In the genomic region with DNA sequence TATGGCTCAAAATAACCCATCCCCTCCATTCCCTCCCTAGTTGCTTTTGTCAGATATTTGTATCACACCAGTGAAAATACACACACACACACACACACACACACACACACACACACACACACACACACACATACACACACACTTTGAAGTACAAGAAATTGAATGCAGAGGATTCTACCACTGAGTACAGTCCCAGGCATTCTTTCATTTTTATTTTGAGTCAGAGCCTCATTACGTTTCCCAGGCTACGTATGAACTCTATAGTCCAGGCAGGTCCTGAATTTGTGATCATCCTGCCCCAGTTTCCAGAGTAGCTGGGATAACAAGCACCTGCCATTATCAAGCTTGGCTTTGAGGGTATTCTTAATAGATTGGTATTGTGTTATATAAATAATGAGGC, we compare ENCODE assay signal across 41 mouse cellular contexts. TPM values are rescaled to one million over a fixed set of nuclear protein-coding genes. Genes with fewer than 3 reads are reported as not detected.
A peak's percentile ranks its signal among the peaks of the same experiment; 100 is the strongest.
DNase-seq lines count a peak whose midpoint lies in the region; ATAC-seq and TF ChIP-seq lines count a peak whose summit lies in the region.
"Had no signal": no experiment of that assay in that cellular context is flagged by ENCODE, and none has a peak within 500 bp of the region (broad histone marks: within the 10 kb centered on the region; RNA-seq: fewer than 3 reads in every experiment).

No protein-coding gene starts in this region.

- no peaks in the 10 kb centered on the region for H3K36me3 ChIP-seq in heart, embryonic 12.5 days
- H3K36me3 ChIP-seq in intestine, embryonic 15.5 days, result no peaks in the 10 kb centered on the region
- no peaks in the 10 kb centered on the region for H3K36me3 ChIP-seq in intestine, postnatal 0 days (ENCODE audit: control insufficient read depth, insufficient read depth)
- no peaks in the 10 kb centered on the region for H3K36me3 ChIP-seq in intestine, embryonic 16.5 days (ENCODE audit: control insufficient read depth, insufficient read depth, low read length)
- H3K36me3 ChIP-seq: hindbrain, embryonic 15.5 days; liver, embryonic 12.5 days had no signal

- H3K9ac ChIP-seq in heart, embryonic 12.5 days, result no peak overlapping the region
- H3K9ac ChIP-seq in intestine, embryonic 15.5 days, result no peak overlapping the region
- no peak overlapping the region for H3K9ac ChIP-seq in intestine, postnatal 0 days (ENCODE audit: low read depth, low read length)
- H3K9ac ChIP-seq in intestine, embryonic 16.5 days (ENCODE audit: low read depth, low read length), result no peak overlapping the region
- H3K9ac ChIP-seq: hindbrain, embryonic 15.5 days; liver, embryonic 12.5 days; liver, postnatal 0 days had no signal

- no peak for DNase-seq in heart, postnatal 10 days
- peak; percentile 23 for DNase-seq in retina, postnatal 1 day
- no peak for DNase-seq in retina, embryonic 14.5 days (ENCODE audit: low spot score)
- DNase-seq in cerebellum, adult 11-12 months, result no peak
- DNase-seq: adrenal gland, adult 2 months; adrenal gland, postnatal 36 days; B cell, adult 2 months; cerebellum, adult 9-10 months; cerebellum, postnatal 36 days; gastrocnemius, adult 2 months; gastrocnemius, postnatal 36 days; heart, adult 18-20 months; kidney, adult 8-10 months; layer of hippocampus, postnatal 36 days; left cerebral cortex, postnatal 4 days; liver, postnatal 0 days; lung, postnatal 10 days; right cerebral cortex, adult 18-20 months; spleen, adult 18-20 months; thymus, postnatal 14 days had no signal

- H3K27me3 ChIP-seq in heart, embryonic 12.5 days (replicated peaks), result no peaks in the 10 kb centered on the region
- no peaks in the 10 kb centered on the region for H3K27me3 ChIP-seq in intestine, embryonic 15.5 days (replicated peaks)
- no peaks in the 10 kb centered on the region for H3K27me3 ChIP-seq in intestine, postnatal 0 days (replicated peaks; ENCODE audit: control insufficient read depth, insufficient read depth, low read length)
- H3K27me3 ChIP-seq in intestine, embryonic 16.5 days (replicated peaks; ENCODE audit: control insufficient read depth, insufficient read depth, low read length), result no peaks in the 10 kb centered on the region
- H3K27me3 ChIP-seq: hindbrain, embryonic 15.5 days; liver, embryonic 12.5 days had no signal

- no peak overlapping the region for H3K4me3 ChIP-seq in heart, embryonic 12.5 days
- no peak overlapping the region for H3K4me3 ChIP-seq in intestine, embryonic 15.5 days (replicated peaks)
- no peak overlapping the region for H3K4me3 ChIP-seq in intestine, postnatal 0 days (ENCODE audit: low read depth, low read length)
- H3K4me3 ChIP-seq in intestine, embryonic 16.5 days (ENCODE audit: low read length), result no peak overlapping the region
- H3K4me3 ChIP-seq: gastrocnemius, adult 2 months; hindbrain, embryonic 15.5 days; liver, embryonic 12.5 days had no signal

- H3K27ac ChIP-seq in heart, embryonic 12.5 days (ENCODE audit: poor library complexity, severe bottlenecking), result peak overlapping the region; percentile 29; the same call in 1 of the 2 replicates
- 0 out of 2 replicates have a peak overlapping the region, but pooled peaks have one; percentile 32 for H3K27ac ChIP-seq in intestine, embryonic 15.5 days
- no peak overlapping the region for H3K27ac ChIP-seq in intestine, postnatal 0 days (ENCODE audit: low read depth, low read length)
- H3K27ac ChIP-seq in intestine, embryonic 16.5 days (ENCODE audit: low read length), result peak overlapping the region; percentile 59; the same call in 1 of the 2 replicates
- H3K27ac ChIP-seq: gastrocnemius, adult 2 months; hindbrain, embryonic 15.5 days; kidney, postnatal 0 days; liver, embryonic 12.5 days; macrophage had no signal

- peaks cover 24% of the 10 kb centered on the region for H3K4me1 ChIP-seq in heart, embryonic 12.5 days (replicated peaks)
- H3K4me1 ChIP-seq in intestine, embryonic 15.5 days (replicated peaks), result no peaks in the 10 kb centered on the region
- H3K4me1 ChIP-seq in intestine, postnatal 0 days (replicated peaks; ENCODE audit: control insufficient read depth, insufficient read depth, low read length), result 0 out of 2 replicates have a peak, but pooled peaks cover 12% of the 10 kb centered on the region
- H3K4me1 ChIP-seq in intestine, embryonic 16.5 days (ENCODE audit: control insufficient read depth, insufficient read depth, low read length), result peaks cover 4% of the 10 kb centered on the region; the same call in 1 of the 2 replicates
- H3K4me1 ChIP-seq: liver, embryonic 12.5 days had no signal

- no peaks in the 10 kb centered on the region for H3K9me3 ChIP-seq in heart, embryonic 12.5 days (replicated peaks)
- no peaks in the 10 kb centered on the region for H3K9me3 ChIP-seq in intestine, embryonic 15.5 days
- no peaks in the 10 kb centered on the region for H3K9me3 ChIP-seq in intestine, postnatal 0 days (ENCODE audit: control insufficient read depth)
- no peaks in the 10 kb centered on the region for H3K9me3 ChIP-seq in intestine, embryonic 16.5 days (ENCODE audit: control insufficient read depth, low read length)
- H3K9me3 ChIP-seq: hindbrain, embryonic 15.5 days; liver, embryonic 12.5 days had no signal

- no peak for ATAC-seq in heart, embryonic 12.5 days (ENCODE audit: insufficient number of reproducible peaks, low FRiP score)
- ATAC-seq in intestine, embryonic 15.5 days, result no peak
- no peak for ATAC-seq in intestine, postnatal 0 days
- 0 out of 2 replicates have a peak, but pooled peaks have one; percentile 13 for ATAC-seq in intestine, embryonic 16.5 days
- ATAC-seq: activated CD4-positive, CD25-positive, alpha-beta regulatory T cell, adult 4 months; inflammation-experienced regulatory T-cells, adult 6 months; liver, embryonic 12.5 days; liver, postnatal 0 days had no signal

- intact Hi-C loops in heart, postnatal 10 days (cut with DNase I), result no loop called here

- WGBS in heart, embryonic 12.5 days, result 84% methylated on average over 2 of the region's 2 CpGs
- 77% methylated on average over 2 of the region's 2 CpGs for WGBS in intestine, embryonic 15.5 days
- WGBS in intestine, postnatal 0 days, result 65% methylated on average over 2 of the region's 2 CpGs
- WGBS in intestine, embryonic 16.5 days, result 88% methylated on average over 2 of the region's 2 CpGs

- H3K4me2 ChIP-seq in heart, embryonic 12.5 days, result no peak overlapping the region
- no peak overlapping the region for H3K4me2 ChIP-seq in intestine, embryonic 15.5 days (replicated peaks)
- no peak overlapping the region for H3K4me2 ChIP-seq in intestine, postnatal 0 days (replicated peaks; ENCODE audit: low read depth)
- no peak overlapping the region for H3K4me2 ChIP-seq in intestine, embryonic 16.5 days (ENCODE audit: low read depth, low read length)
- H3K4me2 ChIP-seq: hindbrain, embryonic 15.5 days; liver, embryonic 12.5 days had no signal

- TF ChIP-seq CTCF in intestine, postnatal 0 days (IDR thresholded peaks at IDR 0.05; ENCODE audit: low read depth), result no peak

RNA-seq across cellular contexts. Expression of a gene that starts 17.4 kb away (rescaled TPM):
- 0.21 and 0.66 TPM in 2 replicates for polyA plus RNA-seq in heart, embryonic 12.5 days (2016; fragmentation: Nextera tagmentation; extraction: Ambion mirVana)
- not detected for total RNA-seq in heart, postnatal 10 days (2021)
- 3.6 and 3.9 TPM in 2 replicates for polyA plus RNA-seq in intestine, embryonic 15.5 days (2015; fragmentation: Nextera tagmentation; extraction: Ambion mirVana)
- 13.2 and 28.1 TPM in 2 replicates for polyA plus RNA-seq in intestine, postnatal 0 days (2015; fragmentation: Nextera tagmentation; extraction: Ambion mirVana)
- polyA plus RNA-seq in intestine, embryonic 16.5 days (2015; fragmentation: Nextera tagmentation; extraction: Ambion mirVana), result 4.0 and 5.1 TPM in 2 replicates
- total RNA-seq: adrenal gland, adult 2 months; adrenal gland, postnatal 36 days; gastrocnemius, adult 2 months; gastrocnemius, postnatal 36 days; hematopoietic stem cell, adult 5-6 weeks; layer of hippocampus, postnatal 36 days; left cerebral cortex, postnatal 4 days; megakaryocyte-erythroid progenitor cell, adult 5-6 weeks; monocyte, adult 5-6 weeks had no signal
- polyA plus RNA-seq: adrenal gland, adult 2 months; embryonic facial prominence, embryonic 11.5 days; frontal cortex, adult 2 months; hindbrain, embryonic 15.5 days; liver, postnatal 0 days; macrophage; neural tube, embryonic 14.5 days; urinary bladder, adult 2 months had no signal

RNA-seq across cellular contexts. Expression of a gene that starts 38.4 kb away (rescaled TPM):
- polyA plus RNA-seq in heart, embryonic 12.5 days (2016; fragmentation: Nextera tagmentation; extraction: Ambion mirVana), result not detected in 2 replicates
- total RNA-seq in heart, postnatal 10 days (2021), result not detected
- not detected in 2 replicates for polyA plus RNA-seq in intestine, embryonic 15.5 days (2015; fragmentation: Nextera tagmentation; extraction: Ambion mirVana)
- 0.12 TPM in 1 of 2 replicates, not detected in the other for polyA plus RNA-seq in intestine, postnatal 0 days (2015; fragmentation: Nextera tagmentation; extraction: Ambion mirVana)
- polyA plus RNA-seq in intestine, embryonic 16.5 days (2015; fragmentation: Nextera tagmentation; extraction: Ambion mirVana), result not detected in 2 replicates
- total RNA-seq: adrenal gland, adult 2 months; adrenal gland, postnatal 36 days; ES-E14; gastrocnemius, adult 2 months; gastrocnemius, postnatal 36 days; heart, adult 18-20 months; hematopoietic stem cell, adult 5-6 weeks; layer of hippocampus, postnatal 36 days; left cerebral cortex, postnatal 4 days; megakaryocyte-erythroid progenitor cell, adult 5-6 weeks; monocyte, adult 5-6 weeks had no signal
- polyA plus RNA-seq: activated CD4-positive, CD25-positive, alpha-beta regulatory T cell, adult 4 months; adrenal gland, adult 2 months; embryonic facial prominence, embryonic 11.5 days; hindbrain, embryonic 15.5 days; inflammation-experienced regulatory T-cells, adult 6 months; kidney, postnatal 0 days; large intestine, adult 2 months; liver, embryonic 12.5 days; liver, postnatal 0 days; macrophage; neural tube, embryonic 14.5 days; stomach, embryonic 16.5 days; urinary bladder, adult 2 months had no signal

RNA-seq across cellular contexts. Expression of a gene that starts 40.0 kb away (rescaled TPM):
- not detected in 2 replicates for polyA plus RNA-seq in heart, embryonic 12.5 days (2016; fragmentation: Nextera tagmentation; extraction: Ambion mirVana)
- total RNA-seq in heart, postnatal 10 days (2021), result not detected
- not detected in 2 replicates for polyA plus RNA-seq in intestine, embryonic 15.5 days (2015; fragmentation: Nextera tagmentation; extraction: Ambion mirVana)
- polyA plus RNA-seq in intestine, postnatal 0 days (2015; fragmentation: Nextera tagmentation; extraction: Ambion mirVana), result not detected in 2 replicates
- polyA plus RNA-seq in intestine, embryonic 16.5 days (2015; fragmentation: Nextera tagmentation; extraction: Ambion mirVana), result not detected in 2 replicates
- total RNA-seq: adrenal gland, adult 2 months; adrenal gland, postnatal 36 days; ES-E14; gastrocnemius, adult 2 months; gastrocnemius, postnatal 36 days; heart, adult 18-20 months; hematopoietic stem cell, adult 5-6 weeks; layer of hippocampus, postnatal 36 days; left cerebral cortex, postnatal 4 days; megakaryocyte-erythroid progenitor cell, adult 5-6 weeks; monocyte, adult 5-6 weeks had no signal
- polyA plus RNA-seq: activated CD4-positive, CD25-positive, alpha-beta regulatory T cell, adult 4 months; adrenal gland, adult 2 months; embryonic facial prominence, embryonic 11.5 days; frontal cortex, adult 2 months; hindbrain, embryonic 15.5 days; inflammation-experienced regulatory T-cells, adult 6 months; kidney, postnatal 0 days; large intestine, adult 2 months; limb, embryonic 14.5 days; liver, embryonic 12.5 days; liver, postnatal 0 days; macrophage; neural tube, embryonic 14.5 days; stomach, embryonic 16.5 days; urinary bladder, adult 2 months had no signal

RNA-seq across cellular contexts. Expression of a gene that starts 54.4 kb away (rescaled TPM):
- polyA plus RNA-seq in heart, embryonic 12.5 days (2016; fragmentation: Nextera tagmentation; extraction: Ambion mirVana), result not detected in 2 replicates
- not detected for total RNA-seq in heart, postnatal 10 days (2021)
- polyA plus RNA-seq in intestine, embryonic 15.5 days (2015; fragmentation: Nextera tagmentation; extraction: Ambion mirVana), result not detected in 2 replicates
- polyA plus RNA-seq in intestine, postnatal 0 days (2015; fragmentation: Nextera tagmentation; extraction: Ambion mirVana), result not detected in 2 replicates
- polyA plus RNA-seq in intestine, embryonic 16.5 days (2015; fragmentation: Nextera tagmentation; extraction: Ambion mirVana), result not detected in 2 replicates
- total RNA-seq: adrenal gland, adult 2 months; adrenal gland, postnatal 36 days; gastrocnemius, adult 2 months; gastrocnemius, postnatal 36 days; heart, adult 18-20 months; hematopoietic stem cell, adult 5-6 weeks; layer of hippocampus, postnatal 36 days; left cerebral cortex, postnatal 4 days; megakaryocyte-erythroid progenitor cell, adult 5-6 weeks; monocyte, adult 5-6 weeks had no signal
- polyA plus RNA-seq: activated CD4-positive, CD25-positive, alpha-beta regulatory T cell, adult 4 months; adrenal gland, adult 2 months; embryonic facial prominence, embryonic 11.5 days; hindbrain, embryonic 15.5 days; inflammation-experienced regulatory T-cells, adult 6 months; kidney, postnatal 0 days; large intestine, adult 2 months; limb, embryonic 14.5 days; liver, embryonic 12.5 days; liver, postnatal 0 days; macrophage; neural tube, embryonic 14.5 days; stomach, embryonic 16.5 days; urinary bladder, adult 2 months had no signal

RNA-seq across cellular contexts. Expression of a gene that starts 56.9 kb away (rescaled TPM):
- polyA plus RNA-seq in heart, embryonic 12.5 days (2016; fragmentation: Nextera tagmentation; extraction: Ambion mirVana), result not detected in 2 replicates
- total RNA-seq in heart, postnatal 10 days (2021), result not detected
- polyA plus RNA-seq in intestine, embryonic 15.5 days (2015; fragmentation: Nextera tagmentation; extraction: Ambion mirVana), result not detected in 2 replicates
- polyA plus RNA-seq in intestine, postnatal 0 days (2015; fragmentation: Nextera tagmentation; extraction: Ambion mirVana), result not detected in 2 replicates
- polyA plus RNA-seq in intestine, embryonic 16.5 days (2015; fragmentation: Nextera tagmentation; extraction: Ambion mirVana), result not detected in 2 replicates
- total RNA-seq: adrenal gland, adult 2 months; adrenal gland, postnatal 36 days; ES-E14; gastrocnemius, adult 2 months; gastrocnemius, postnatal 36 days; heart, adult 18-20 months; hematopoietic stem cell, adult 5-6 weeks; layer of hippocampus, postnatal 36 days; left cerebral cortex, postnatal 4 days; megakaryocyte-erythroid progenitor cell, adult 5-6 weeks; monocyte, adult 5-6 weeks had no signal
- polyA plus RNA-seq: activated CD4-positive, CD25-positive, alpha-beta regulatory T cell, adult 4 months; adrenal gland, adult 2 months; embryonic facial prominence, embryonic 11.5 days; frontal cortex, adult 2 months; hindbrain, embryonic 15.5 days; inflammation-experienced regulatory T-cells, adult 6 months; kidney, postnatal 0 days; large intestine, adult 2 months; limb, embryonic 14.5 days; liver, embryonic 12.5 days; liver, postnatal 0 days; macrophage; neural tube, embryonic 14.5 days; stomach, embryonic 16.5 days; urinary bladder, adult 2 months had no signal
